Mouse (Mus musculus) erythroid progenitor cell, adult 5-6 weeks (primary cell): ENCODE data around the gene Ncapd3. TPM values are rescaled to one million over a fixed set of nuclear protein-coding genes. Genes with fewer than 3 reads are reported as not detected.

Source experiments
- ATAC-seq: replicated peaks from 2 replicates; pipeline ENCODE4 v1.8.0; 2016; ENCODE audit warnings: moderate number of reproducible peaks, mild to moderate bottlenecking, moderate TSS enrichment, inconsistent platforms; ENCODE audit not compliant: poor library complexity, low FRiP score, severe bottlenecking
- total RNA-seq, 2 experiments: library from RNA; stranded (forward) in 1 of 2; stranded (reverse) in 1 of 2; fragments of 150-400 nt in 1 of 2; fragments of 186-747, 209-891 nt in 1 of 2; gene quantifications; 2 replicates each; pipeline versions ENCODE4 v1.2.3 to v1.2.4; 2015 to 2017; ENCODE audit warnings: low replicate concordance in 2 of 2

Gene Ncapd3
- total RNA-seq, 2 experiments from 2014 or later = 245 to 456 TPM

DNA sequence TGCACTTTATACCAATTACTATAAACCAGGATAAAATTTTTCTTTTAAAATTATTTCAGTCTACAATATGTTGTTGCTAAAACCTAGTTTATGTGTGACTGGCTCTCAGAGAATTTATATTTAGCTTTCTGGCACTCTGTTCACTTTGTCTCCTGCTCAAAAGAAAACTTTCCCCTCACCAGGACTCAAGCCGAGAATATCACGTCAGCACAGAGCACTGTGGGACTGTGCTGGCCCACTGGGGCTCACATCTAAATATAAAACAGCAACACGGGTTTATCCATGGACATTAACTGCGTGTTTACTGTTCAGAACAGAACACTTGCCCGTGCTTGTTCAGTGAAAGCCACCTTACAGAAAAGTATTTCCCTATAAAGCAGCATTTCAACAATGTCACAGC, 80.7 kb downstream of the Ncapd3 start:
- ATAC-seq = no peak

DNA sequence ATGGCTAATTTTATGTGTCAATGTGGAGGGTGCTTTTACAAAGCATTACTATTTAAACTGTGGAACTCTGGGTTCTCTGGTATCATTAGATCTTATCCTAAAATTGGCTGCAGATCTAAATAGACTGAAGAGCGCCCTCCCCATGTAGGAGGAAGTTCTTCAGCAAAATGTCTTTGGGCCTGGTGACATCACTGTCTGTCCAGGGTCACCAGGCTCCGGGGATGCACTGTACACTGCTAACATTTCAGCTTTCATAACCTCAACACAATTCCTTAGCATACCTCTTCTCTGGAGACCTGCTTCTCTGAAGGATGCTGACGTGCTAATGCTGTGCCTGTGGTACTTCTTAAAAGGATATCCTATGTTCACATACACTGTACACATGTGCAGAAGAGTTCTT, 81.8 kb downstream of the Ncapd3 start:
- no peak for ATAC-seq

DNA sequence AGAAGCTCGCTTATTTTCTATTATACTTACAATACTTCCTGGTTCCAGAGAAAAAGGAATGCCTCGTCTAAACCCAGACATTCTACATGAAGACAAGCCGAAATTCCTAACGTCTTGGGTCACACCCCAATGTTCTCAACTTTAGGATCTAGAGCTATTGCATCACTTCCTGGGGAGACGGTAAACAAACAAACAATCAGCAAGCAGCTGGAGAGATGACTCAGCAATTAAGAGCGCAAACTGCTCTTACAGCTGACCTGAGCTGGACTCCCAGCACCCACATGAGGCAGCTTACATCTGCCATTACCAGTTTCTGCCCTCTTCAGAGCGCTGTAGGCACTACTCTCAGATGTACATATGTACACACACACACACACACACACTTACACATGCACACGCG, 91.3 kb downstream of the Ncapd3 start:
- no peak for ATAC-seq

DNA sequence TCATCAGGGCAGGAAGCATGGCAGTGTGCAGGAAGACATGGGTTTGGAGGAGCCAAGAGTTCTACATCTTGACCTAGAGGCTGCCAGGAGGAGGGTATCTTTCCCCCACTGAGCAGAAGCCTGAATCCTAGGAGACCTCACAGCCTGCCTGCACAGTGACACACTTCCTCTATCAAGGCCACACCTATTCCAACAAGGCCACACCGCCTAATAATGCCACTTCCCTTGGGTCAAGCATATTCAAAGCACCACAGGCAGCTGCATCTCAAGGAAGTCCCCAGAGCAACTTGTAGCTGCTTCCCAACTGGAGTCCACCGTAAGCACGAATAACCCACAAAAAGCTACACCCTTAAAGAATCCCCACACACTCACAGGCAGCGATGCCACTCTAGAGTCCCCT, 92.1 kb downstream of the Ncapd3 start:
- no peak for ATAC-seq

DNA sequence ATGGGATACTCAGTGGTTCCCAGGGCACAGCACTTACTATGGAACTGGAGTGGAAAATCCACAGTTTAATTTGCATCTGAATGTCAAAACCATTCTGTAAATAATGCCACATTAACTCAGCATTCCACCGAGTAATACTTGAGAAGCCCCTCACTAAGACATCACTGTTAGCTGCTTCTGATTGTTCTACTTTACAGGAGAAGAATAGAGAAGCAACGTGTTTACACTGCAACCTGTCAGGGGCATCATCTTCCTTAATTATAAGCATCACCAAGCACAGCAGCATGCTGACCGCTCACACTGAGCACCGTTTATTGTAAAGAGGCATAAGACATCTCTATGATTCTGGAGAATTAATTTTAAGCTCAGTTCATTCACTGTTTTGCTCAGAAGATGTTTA, 93.0 kb downstream of the Ncapd3 start:
- ATAC-seq = no peak

DNA sequence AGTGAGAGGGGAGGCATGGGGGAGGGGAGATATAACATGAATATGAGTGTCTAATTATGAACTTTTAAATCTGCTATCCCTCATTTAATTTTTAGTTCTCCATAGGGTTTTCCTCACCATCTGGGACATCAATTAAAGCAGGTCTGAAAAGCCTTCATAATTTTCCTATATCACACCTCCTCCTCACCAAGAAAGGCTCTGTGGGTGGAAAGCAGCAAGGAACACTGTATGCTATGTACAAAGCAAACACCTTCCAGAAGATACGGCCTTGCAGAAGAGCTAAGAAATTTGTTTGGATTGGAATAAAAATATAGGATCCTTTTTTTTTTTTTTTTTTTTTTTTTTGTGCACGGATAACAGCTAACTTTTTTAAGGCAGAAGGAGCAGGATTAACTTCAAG, 94.0 kb downstream of the Ncapd3 start:
- ATAC-seq = no peak

DNA sequence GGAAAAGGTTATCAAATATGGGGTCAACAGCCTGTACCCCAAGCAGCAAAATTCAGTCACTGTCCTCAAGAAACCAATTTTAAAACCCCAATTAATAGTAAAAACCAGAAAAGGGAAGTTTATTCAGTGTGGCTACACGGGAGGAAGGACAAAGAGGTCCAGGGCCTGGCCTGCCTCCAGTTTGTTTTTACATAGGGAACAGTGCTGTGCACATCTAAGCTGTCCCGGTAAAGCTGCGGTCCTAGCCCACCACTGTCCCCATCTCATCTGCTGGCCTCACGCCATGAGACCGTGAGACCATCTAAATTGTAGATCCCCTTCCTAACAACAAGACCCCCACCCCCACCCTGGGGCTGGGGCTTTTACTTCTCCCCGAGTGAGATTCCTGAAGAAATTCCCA, 95.5 kb downstream of the Ncapd3 start:
- no peak for ATAC-seq

DNA sequence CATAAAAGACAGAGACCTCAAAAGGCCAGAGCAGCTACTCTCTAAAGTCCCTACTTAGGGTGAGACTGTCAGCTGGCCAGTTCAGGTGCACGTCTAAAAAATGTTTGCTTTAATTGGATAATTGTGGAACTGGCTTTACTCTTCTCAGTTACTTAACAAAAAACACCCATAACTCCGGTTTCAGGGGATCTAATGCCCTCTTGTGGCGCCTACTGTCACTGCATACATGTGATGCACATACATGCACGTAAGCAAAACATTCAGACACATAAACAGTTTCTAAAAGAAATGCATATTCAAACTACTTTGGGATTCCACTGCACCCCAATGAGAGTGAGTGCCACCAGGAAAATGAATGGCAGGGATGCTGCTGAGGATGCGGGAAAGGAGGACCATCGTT, 96.6 kb downstream of the Ncapd3 start:
- no peak for ATAC-seq

DNA sequence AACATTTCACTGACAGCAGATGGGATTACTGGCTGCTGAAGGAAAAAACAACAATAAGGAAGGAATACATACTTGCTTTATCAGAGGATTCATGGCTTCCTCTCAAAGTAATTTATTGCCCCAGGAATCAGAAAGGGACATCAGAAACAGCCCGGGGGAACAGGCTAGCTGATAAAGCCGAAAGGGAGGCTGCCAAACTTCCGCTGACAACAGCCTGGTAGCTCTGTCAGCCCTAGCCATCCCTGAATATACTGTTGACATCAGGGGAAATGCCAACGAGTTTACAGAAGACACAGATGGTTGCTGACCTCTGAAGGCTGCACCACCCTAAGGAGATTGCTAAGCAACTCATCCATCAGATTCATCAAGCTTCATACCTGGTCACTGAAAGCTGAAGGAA, 98.7 kb downstream of the Ncapd3 start:
- ATAC-seq = no peak

DNA sequence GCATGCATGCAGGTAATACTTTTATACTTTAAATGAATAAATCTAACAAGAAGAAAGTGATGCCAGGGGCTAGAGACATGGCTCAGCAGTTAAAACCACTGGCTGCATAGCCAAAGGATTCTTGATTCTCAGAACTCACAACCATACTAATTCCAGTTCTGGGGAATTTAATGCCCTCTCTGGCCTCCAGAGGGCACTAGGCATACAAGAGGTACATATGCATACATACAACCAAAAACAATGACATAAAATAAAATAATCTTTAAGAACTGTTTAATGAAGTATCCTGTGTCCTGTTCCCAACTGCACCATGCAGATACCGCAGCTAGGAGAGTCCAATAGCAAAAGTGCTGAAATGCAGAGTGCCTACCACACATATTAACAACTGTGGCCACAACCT, 104.4 kb downstream of the Ncapd3 start:
- ATAC-seq = no peak

DNA sequence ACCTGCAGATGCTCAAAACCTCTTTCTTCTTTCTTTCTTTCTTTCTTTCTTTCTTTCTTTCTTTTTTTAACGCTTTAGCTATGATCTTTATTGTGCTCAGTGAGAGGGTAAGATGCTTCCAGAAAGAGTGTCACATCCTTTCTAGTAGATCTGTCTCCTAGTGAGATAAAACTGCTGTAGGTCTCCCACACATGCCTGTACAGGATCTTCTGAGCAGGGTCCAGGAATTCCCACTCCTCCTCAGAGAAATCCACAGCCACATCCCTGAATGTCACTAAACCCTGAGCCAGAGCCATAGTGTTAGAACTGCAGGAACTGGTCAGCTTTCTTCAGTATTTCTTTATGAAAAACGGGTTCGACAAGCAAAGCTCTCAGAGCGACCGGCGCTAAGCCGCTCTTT, 105.4 kb downstream of the Ncapd3 start:
- no peak for ATAC-seq

DNA sequence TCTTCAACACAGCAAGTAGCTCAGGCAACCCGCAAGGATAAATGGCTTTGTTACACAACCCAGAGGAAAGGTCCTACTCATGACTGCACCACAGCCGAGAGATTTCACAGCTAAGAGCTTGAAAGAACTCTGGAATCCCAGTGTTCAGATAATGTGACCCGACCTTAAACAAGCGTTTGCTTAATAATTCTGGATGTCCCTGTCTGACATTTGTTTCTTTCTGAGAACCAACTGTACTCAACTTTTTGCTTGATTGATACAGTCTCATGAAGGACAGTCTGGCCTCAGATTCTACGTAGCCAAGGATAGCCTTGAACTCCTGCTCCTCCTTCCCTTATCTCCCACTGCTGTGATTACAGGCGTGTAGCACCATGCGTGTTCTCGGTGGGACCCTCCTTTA, 106.7 kb downstream of the Ncapd3 start:
- no peak for ATAC-seq

DNA sequence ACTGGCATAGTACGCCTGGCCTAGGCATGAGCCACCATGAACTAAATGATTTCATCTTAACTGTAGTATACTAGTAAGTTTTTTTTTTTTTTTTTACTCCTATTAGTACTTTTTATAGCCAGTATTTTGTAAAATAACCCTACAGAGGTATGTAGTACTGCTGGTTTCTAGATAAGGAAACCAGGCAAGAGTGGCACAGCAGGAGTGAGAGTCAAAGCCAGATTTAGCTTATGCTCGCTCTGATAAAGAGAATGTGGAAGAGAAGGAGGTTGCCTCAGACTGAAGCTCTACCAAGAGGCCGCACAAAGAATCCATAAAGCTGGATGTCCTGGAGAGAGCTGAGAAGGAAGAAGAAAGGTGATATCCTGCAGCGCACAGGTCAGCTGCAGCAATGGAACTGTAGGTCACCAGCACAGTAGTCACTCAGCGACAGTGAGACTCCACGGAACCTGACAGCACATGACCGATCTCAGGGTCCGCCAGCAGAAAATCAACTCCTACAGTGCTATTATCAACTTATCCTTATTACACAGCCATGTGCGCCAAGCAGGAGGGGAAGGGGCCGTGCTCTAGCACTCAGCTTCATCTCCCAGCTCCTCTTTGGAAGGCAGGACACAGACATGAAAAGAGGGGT, 110.6 kb downstream of the Ncapd3 start:
- no peak for ATAC-seq

DNA sequence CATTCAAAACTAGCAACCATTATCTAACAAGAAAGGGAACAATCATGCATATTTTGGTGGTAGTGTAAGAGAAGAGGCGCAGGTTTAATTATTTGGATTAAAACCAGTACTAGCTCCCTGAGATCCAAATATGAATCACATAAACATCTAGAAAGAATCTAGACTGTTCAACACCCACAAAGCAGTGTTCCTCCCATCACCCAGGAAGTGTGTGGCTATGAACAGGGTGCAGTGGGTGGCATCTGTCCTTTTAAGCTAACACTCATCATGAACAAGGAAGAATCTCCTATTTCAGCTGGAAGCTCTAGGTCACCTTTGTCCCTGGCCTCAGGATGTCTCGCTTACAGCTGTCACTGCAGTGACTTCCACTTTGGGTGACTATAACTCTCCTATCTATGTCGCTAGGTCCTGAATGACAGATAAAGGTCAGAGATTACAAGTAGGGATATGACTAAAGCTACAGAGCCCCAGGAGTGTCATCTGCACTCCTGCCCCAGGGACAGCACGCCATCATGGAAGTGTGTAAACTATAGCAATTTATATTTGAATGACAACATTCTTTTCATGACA, 114.4 kb downstream of the Ncapd3 start:
- no peak for ATAC-seq

Other genes starting within 250 kb of the Ncapd3 start
- not detected in 2 replicates for gene Glb1l2, start 223.7 kb upstream of the Ncapd3 start, total RNA-seq (2015; ENCODE audit: low replicate concordance)
- 0.91 TPM in 1 of 2 replicates, not detected in the other for gene Glb1l2, start 223.7 kb upstream of the Ncapd3 start, total RNA-seq (2017; ENCODE audit: low replicate concordance)
- not detected in 2 replicates for gene Glb1l3, start 169.3 kb upstream of the Ncapd3 start, total RNA-seq (2015; ENCODE audit: low replicate concordance)
- not detected in 2 replicates for gene Glb1l3, start 169.3 kb upstream of the Ncapd3 start, total RNA-seq (2017; ENCODE audit: low replicate concordance)
- not detected in 2 replicates for gene Gm1110, start 107.1 kb upstream of the Ncapd3 start, total RNA-seq (2015; ENCODE audit: low replicate concordance)
- gene Gm1110, start 107.1 kb upstream of the Ncapd3 start, total RNA-seq (2017; ENCODE audit: low replicate concordance) = not detected in 2 replicates
- 1.1 TPM in 1 of 2 replicates, not detected in the other for gene Acad8, start 30.6 kb upstream of the Ncapd3 start, total RNA-seq (2015; ENCODE audit: low replicate concordance)
- gene Acad8, start 30.6 kb upstream of the Ncapd3 start, total RNA-seq (2017; ENCODE audit: low replicate concordance) = 1.9 and 4.8 TPM in 2 replicates
- 4.6 and 9.7 TPM in 2 replicates for gene Thyn1, start 30.5 kb upstream of the Ncapd3 start, total RNA-seq (2015; ENCODE audit: low replicate concordance)
- gene Thyn1, start 30.5 kb upstream of the Ncapd3 start, total RNA-seq (2017; ENCODE audit: low replicate concordance) = 3.6 and 10.3 TPM in 2 replicates
- 10.1 and 15.1 TPM in 2 replicates for gene Vps26b, start 110 bp upstream of the Ncapd3 start, total RNA-seq (2015; ENCODE audit: low replicate concordance)
- 10.0 and 14.7 TPM in 2 replicates for gene Vps26b, start 110 bp upstream of the Ncapd3 start, total RNA-seq (2017; ENCODE audit: low replicate concordance)
- not detected in 2 replicates for gene Jam3, start 125.2 kb downstream of the Ncapd3 start, total RNA-seq (2015; ENCODE audit: low replicate concordance)
- 1.2 TPM in 1 of 2 replicates, not detected in the other for gene Jam3, start 125.2 kb downstream of the Ncapd3 start, total RNA-seq (2017; ENCODE audit: low replicate concordance)